Mouse (Mus musculus) G1E (cell line): Measurements from ENCODE around the gene Spcs3. TPM values are rescaled to one million over a fixed set of nuclear protein-coding genes. Genes with fewer than 3 reads are reported as not detected.

Experiments
- ATAC-seq: 2 replicates; pipeline ENCODE4 v1.8.0; 2016; ENCODE audit warnings: mild to moderate bottlenecking; ENCODE audit not compliant: insufficient number of reproducible peaks, poor library complexity, low FRiP score, severe bottlenecking; ENCODE audit errors: extremely low read depth
- DNase-seq: peaks from one replicate; pipeline ENCODE4 v3.0.0; 2012; ENCODE audit warnings: low spot score
- H3K27me3 ChIP-seq: 2 replicates; pipeline ENCODE4 v1.6.1; 2012; ENCODE audit warnings: mild to moderate bottlenecking, low read length, inconsistent platforms; ENCODE audit not compliant: insufficient read depth
- H3K36me3 ChIP-seq: replicated peaks from 2 replicates; pipeline ENCODE3; 2012; ENCODE audit warnings: mild to moderate bottlenecking, inconsistent platforms
- H3K4me1 ChIP-seq: 2 replicates; pipeline ENCODE4 v1.6.1; 2012; ENCODE audit warnings: low read depth, low read length, inconsistent platforms, mixed read lengths; ENCODE audit not compliant: insufficient read depth
- H3K4me3 ChIP-seq: 2 replicates; pipeline ENCODE4 v1.5.1; 2012; ENCODE audit warnings: low read depth, mild to moderate bottlenecking, inconsistent platforms, low read length, moderate library complexity, mixed read lengths
- H3K9me3 ChIP-seq: replicated peaks from 2 replicates; pipeline ENCODE4 v1.6.1; 2012; ENCODE audit warnings: inconsistent platforms
- CTCF ChIP-seq: IDR thresholded peaks from 2 replicates; pipeline ENCODE4 v1.5.1; 2012; ENCODE audit warnings: low read depth, low read length, inconsistent platforms, mixed read lengths
- GATA1 ChIP-seq: IDR thresholded peaks from 2 replicates; pipeline ENCODE4 v1.6.1; 2012; ENCODE audit warnings: borderline replicate concordance, low read length, inconsistent platforms, mixed read lengths
- GATA2 ChIP-seq: IDR thresholded peaks from 2 replicates; pipeline ENCODE4 v1.6.1; 2012; ENCODE audit warnings: low read depth, low read length, inconsistent platforms, borderline replicate concordance
- POLR2AphosphoS5 ChIP-seq: IDR thresholded peaks from 2 replicates; pipeline ENCODE4 v1.6.1; 2012; ENCODE audit warnings: low read depth, low read length, inconsistent platforms; ENCODE audit not compliant: insufficient replicate concordance
- TAL1 ChIP-seq: conservative IDR thresholded peaks from 2 replicates; pipeline ENCODE4 v1.6.1; 2012; ENCODE audit warnings: low read depth, low read length, inconsistent platforms, mixed read lengths
- polyA plus RNA-seq: library from polyadenylated mRNA; stranded (reverse); fragments of >175 nt; gene quantifications from 2 replicates; pipeline ENCODE4 v1.2.3, GENCODE M21; 2012
- total RNA-seq, 2 experiments: library from RNA; stranded (forward) in 1 of 2; stranded (reverse) in 1 of 2; fragments of 200-1000 nt in 1 of 2; fragments of >200 nt in 1 of 2; fragmentation: Nextera tagmentation in 1 of 2; gene quantifications; 2 replicates each; pipeline ENCODE4 v1.2.3; 2014 to 2017

The Spcs3 gene
- total and polyA plus RNA-seq, 3 experiments, result 37.5 to 246 (median 110) TPM

GRCm38 (mm10) chr8:54511791-54512190 lies 18.0 kb downstream of the Spcs3 start:
- DNase-seq, result peak; percentile 48
- H3K4me3 ChIP-seq, result no peak overlapping the region; the same call in 1 of the 2 replicates
- H3K4me1 ChIP-seq, result peaks cover 55% of the 10 kb centered on the region
- H3K36me3 ChIP-seq, result peaks cover 2% of the 10 kb centered on the region
- TF ChIP-seq TAL1 (peak; percentile 92), CTCF (no peak), POLR2AphosphoS5 (no peak), GATA2 (no peak), GATA1 (no peak)
- H3K9me3 ChIP-seq, result no peaks in the 10 kb centered on the region
- ATAC-seq, result peak; percentile 85
- H3K27me3 ChIP-seq, result no peaks in the 10 kb centered on the region

- peaks cover 47% of the 10 kb centered on the region for H3K4me1 ChIP-seq
- no peak for DNase-seq
- no peaks in the 10 kb centered on the region for H3K9me3 ChIP-seq
- no peak for TF ChIP-seq POLR2AphosphoS5
- no peak for TF ChIP-seq CTCF
- TF ChIP-seq TAL1, result no peak
- TF ChIP-seq GATA2, result no peak
- TF ChIP-seq GATA1, result no peak
- no peaks in the 10 kb centered on the region for H3K36me3 ChIP-seq
- no peaks in the 10 kb centered on the region for H3K27me3 ChIP-seq
- peak; percentile 64 for ATAC-seq
- peak overlapping the region; percentile 53; the same call in 1 of the 2 replicates for H3K4me3 ChIP-seq
Measured at GRCm38 (mm10) chr8:54509221-54509721, 20.5 kb downstream of the Spcs3 start.

- H3K4me3 ChIP-seq, result peak overlapping the region; percentile 53; the same call in 1 of the 2 replicates
- no peak for DNase-seq
- H3K9me3 ChIP-seq, result no peaks in the 10 kb centered on the region
- TF ChIP-seq POLR2AphosphoS5, result no peak
- TF ChIP-seq GATA1, result no peak
- no peak for TF ChIP-seq CTCF
- TF ChIP-seq TAL1, result no peak
- no peak for TF ChIP-seq GATA2
- ATAC-seq, result no peak
- H3K27me3 ChIP-seq, result no peaks in the 10 kb centered on the region
- no peaks in the 10 kb centered on the region for H3K36me3 ChIP-seq
- peaks cover 46% of the 10 kb centered on the region for H3K4me1 ChIP-seq
Measured at GRCm38 (mm10) chr8:54508814-54509213, 21.0 kb downstream of the Spcs3 start.

- no peak for TF ChIP-seq GATA2
- no peak for TF ChIP-seq TAL1
- TF ChIP-seq GATA1, result no peak
- TF ChIP-seq POLR2AphosphoS5, result no peak
- TF ChIP-seq CTCF, result no peak
- ATAC-seq (no peak), DNase-seq (no peak)
- Histone ChIP-seq H3K27me3 (no peaks in the 10 kb centered on the region), H3K4me3 (no peak overlapping the region), H3K36me3 (no peaks in the 10 kb centered on the region), H3K4me1 (peaks cover 46% of the 10 kb centered on the region), H3K9me3 (no peaks in the 10 kb centered on the region)
Measured at GRCm38 (mm10) chr8:54508096-54508456, 21.7 kb downstream of the Spcs3 start.

GRCm38 (mm10) chr8:54507428-54508095 lies 22.2 kb downstream of the Spcs3 start:
- ATAC-seq (no peak), DNase-seq (no peak)
- peaks cover 46% of the 10 kb centered on the region for H3K4me1 ChIP-seq
- H3K4me3 ChIP-seq, result no peak overlapping the region
- no peaks in the 10 kb centered on the region for H3K36me3 ChIP-seq
- H3K27me3 ChIP-seq, result no peaks in the 10 kb centered on the region
- H3K9me3 ChIP-seq, result no peaks in the 10 kb centered on the region
- TF ChIP-seq CTCF, result peak; percentile 45
- TF ChIP-seq GATA1, result no peak

- H3K4me1 ChIP-seq, result peaks cover 25% of the 10 kb centered on the region
- no peak for DNase-seq
- no peak for ATAC-seq
- H3K27me3 ChIP-seq, result no peaks in the 10 kb centered on the region
- no peak for TF ChIP-seq POLR2AphosphoS5
- TF ChIP-seq GATA2, result no peak
- TF ChIP-seq GATA1, result no peak
- TF ChIP-seq CTCF, result no peak
- TF ChIP-seq TAL1, result no peak
- H3K4me3 ChIP-seq, result no peak overlapping the region
- no peaks in the 10 kb centered on the region for H3K36me3 ChIP-seq
- H3K9me3 ChIP-seq, result no peaks in the 10 kb centered on the region
Measured at GRCm38 (mm10) chr8:54505060-54505459, 24.7 kb downstream of the Spcs3 start.
